Mouse (Mus musculus) lung, postnatal 14 days (tissue): ENCODE results near the gene Cox4i2.

ENCODE experiments used
- DNase-seq: peaks from one replicate; pipeline ENCODE4 v3.0.0; 2021

Cox4i2 gene

DNA sequence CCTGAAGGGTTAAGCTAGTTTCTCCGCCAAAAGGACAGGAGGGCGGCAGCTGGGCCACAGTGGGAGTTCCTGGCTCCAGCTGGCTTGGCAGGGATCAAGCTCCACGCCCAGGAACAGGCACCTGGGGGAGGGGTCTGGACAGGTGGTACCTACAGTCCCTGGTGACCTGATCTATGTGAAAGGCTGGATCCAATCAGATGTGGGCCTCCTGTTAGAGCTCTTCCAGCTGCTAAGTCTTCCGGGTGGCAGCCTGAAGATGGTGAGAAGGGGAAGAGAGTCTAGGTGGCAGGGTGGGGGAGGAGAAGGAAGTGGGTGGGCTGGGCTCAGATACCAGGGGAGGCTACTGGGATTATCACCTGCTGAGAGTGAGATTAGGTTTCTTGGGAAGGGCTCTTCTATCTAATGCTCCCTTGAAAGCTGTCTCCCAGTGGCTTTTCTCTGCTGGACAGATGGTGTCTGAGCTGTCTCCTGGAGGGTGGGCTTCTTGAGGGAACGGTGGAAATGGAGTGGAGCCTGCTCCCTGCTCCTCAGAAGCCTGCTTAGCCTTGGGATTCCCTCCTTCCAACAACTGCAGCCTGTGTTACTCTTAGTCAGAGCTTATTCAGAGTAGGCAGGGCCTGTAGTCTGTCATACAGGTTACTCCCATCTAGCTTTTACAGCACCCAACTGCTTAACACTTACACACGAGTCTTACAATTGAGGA, 50.6 kb downstream of the Cox4i2 start:
- no peak for DNase-seq

DNA sequence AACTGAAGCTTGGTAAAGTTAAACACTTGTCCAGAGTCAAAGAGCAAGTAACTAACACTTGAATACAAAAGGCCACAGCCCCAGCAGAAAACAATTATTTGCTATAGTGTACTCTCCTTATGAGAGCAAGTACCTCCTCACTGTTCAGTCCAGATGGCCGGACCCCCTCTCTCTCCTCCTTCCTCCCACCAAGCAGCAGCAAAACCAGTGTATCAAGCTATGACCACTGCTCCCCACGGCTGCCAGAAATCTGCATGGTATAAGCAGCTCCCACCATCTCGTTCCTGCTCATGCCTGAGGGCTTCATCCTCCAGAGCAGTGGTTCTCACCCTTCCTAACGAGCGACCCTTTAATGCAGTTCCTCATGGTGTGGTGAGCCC, 51.1 kb downstream of the Cox4i2 start:
- DNase-seq: no peak

DNA sequence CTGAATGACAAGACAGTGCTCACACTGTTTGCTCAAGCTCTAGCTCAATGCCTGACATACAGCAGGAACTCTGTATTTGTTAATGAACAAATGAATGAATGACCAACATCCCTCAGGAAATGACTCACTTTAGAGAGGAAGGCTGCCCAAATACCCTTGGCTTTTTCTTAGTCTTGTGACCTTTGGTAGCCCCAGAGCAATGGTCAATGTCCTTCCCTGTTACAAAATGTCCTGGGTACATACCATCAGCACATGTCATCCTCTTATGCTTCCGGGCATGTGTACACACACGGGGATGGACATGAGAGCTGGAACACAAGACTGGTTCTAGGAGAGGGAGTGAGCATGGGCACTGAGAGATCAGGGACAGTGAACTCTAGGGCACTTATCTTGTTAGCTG, 52.1 kb downstream of the Cox4i2 start:
- no peak for DNase-seq

DNA sequence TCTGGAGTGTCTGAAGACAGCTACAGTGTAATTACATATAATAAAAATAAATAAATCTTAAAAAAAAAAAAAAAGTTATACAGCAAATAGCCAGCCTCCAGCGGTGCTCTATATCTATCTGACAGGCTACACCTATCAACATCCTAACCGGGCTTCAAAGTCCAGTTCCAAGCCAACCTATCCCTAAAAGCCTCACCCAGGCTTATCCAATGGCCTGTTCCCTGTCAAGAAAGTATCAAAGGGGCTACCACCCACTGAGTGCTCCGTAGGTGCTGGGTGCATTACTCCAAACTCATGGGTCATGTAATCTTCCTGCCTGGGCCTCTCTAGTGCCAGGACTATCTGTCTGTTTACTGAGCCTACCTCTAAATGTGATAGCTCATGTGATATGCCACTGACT, 54.2 kb downstream of the Cox4i2 start:
- DNase-seq: no peak

DNA sequence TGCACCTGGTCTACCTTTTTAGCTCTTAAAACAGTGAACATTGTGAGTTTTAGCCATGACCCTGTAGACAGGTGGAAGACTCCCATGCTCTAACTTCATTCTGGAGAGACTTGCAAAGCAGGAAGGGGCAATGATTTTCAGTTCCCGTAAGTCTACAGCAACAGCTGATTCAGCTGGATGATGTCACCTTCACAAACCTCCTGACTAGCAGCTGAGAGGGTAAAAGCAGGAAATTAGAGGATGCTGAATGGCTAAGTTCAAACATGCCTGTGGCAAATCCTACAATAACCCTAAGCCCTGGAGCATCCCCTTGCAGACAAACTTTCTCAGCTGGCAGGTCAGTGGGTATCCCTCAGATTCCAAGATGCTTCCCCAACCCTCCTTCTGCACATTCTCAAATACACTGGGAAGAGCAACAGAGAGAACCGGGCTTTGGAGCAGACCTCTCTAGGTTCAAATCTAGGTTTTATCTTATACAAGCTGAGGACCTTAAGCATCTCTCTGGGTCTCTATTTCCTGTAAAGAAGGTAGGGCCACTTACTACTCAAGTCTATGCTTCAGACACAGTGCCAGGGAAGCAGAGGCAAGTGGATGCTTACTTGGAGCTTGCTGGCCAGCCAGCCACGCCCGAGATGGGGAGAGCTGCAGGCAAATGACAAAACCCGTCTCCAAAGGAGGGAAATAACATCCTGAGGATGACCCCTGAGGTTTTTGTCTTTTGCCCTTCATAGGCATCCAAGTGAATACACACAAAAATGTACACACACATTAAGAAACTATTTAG, 56.4 kb downstream of the Cox4i2 start:
- DNase-seq: no peak

DNA sequence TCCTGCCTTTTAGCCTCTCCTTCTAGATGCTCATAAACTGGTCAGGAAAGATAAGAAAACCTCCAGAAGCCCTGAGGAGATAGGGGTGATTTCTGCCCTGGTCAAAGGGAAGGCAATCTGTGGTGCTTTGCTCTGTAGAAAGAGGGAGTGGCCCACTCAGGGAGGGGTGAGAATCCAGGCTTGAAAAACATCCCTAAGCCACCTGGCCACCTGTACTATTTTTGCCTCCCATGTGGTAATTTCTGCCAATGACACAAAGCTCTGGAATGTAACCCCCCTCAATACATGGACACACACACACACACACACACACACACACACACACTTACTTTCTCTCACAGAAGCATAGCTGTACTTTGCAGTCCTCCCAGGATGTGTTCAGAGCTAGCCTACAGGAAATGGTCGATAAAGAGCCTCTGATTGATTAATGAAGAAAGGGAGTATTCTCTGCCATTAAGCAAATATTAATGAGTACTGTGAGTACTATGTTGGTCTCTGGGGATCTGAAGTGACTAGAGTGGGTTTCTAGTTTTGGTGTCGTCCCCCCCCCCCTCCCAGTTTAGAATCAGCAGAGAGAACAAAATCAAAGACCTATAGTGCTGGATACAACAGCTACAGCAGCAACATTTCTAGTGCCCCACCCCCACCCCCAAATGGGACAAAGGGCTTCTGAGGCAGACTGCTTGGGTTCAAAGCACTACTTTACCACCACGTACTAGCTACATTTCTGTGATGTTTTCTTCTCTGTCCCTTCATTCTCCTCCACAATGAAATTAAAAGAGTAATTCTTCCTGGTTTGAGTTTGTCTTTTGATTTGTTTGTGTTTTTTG, 57.6 kb downstream of the Cox4i2 start:
- no peak for DNase-seq

DNA sequence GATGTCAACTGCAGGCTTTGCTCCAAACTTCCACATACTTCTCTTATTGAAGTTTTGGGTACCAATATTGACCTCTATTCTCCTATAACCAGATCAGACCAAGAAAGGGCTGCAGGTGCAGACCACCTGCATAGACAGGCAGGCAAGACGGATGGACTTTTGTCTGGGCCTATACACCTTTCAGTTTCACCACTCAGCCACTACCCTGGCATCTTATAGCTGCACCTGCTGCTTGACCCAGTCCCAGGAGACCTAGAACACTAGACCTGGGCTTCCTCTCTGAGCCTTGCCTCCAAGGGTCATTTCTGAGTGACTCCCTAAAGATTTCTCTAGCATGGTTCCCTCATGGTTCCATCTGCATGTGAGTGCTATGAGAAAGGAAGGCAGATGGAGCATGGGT, 59.3 kb downstream of the Cox4i2 start:
- no peak for DNase-seq

DNA sequence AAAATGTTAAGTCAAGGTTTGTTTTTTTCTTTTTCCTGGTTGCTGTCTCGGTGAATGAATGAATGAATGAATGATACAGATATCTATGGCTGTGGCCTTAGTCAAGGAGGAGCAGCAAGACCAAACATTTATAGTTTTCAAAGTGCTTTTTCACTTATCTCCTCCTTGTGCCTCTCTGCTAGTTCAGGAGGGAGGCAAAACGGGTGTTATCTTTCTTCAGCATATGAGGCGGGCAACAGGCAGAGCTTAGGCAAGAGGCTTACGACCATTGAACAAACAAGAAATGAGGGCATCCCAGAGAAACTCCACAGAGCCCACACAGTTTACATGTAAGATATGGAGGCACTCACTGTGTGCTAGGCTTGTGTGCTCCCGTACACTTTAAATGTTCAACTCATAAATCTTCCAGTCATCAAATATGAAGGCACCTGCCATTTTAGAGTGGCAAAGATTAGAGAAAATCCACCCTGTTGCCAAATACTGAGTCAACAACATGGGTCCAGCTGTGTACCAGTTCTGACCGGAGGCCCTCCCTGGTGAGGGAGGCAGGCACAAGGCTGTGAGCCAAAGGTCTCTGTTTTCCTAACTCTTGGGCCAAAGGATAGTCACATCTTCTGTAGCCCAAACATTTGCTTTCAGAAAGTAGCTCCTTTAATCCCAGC, 60.4 kb downstream of the Cox4i2 start:
- no peak for DNase-seq
